Mouse (Mus musculus) C2C12 (cell line): ENCODE results near the gene Ltbp2.

Experiments
- CEBPB ChIP-seq: IDR thresholded peaks from one replicate; pipeline ENCODE4 v1.6.1; 2011; ENCODE audit warnings: low read depth, mild to moderate bottlenecking, control low read depth, moderate library complexity
- CTCF ChIP-seq: IDR thresholded peaks from one replicate; pipeline ENCODE4 v1.5.1; 2011; ENCODE audit not compliant: control insufficient read depth, insufficient read depth, insufficient read length
- MAX ChIP-seq: IDR thresholded peaks from one replicate; pipeline ENCODE4 v1.6.1; 2011; ENCODE audit warnings: mild to moderate bottlenecking, control low read depth
- MYOG ChIP-seq: IDR thresholded peaks from one replicate; pipeline ENCODE4 v1.6.1; 2011; ENCODE audit not compliant: control insufficient read depth, insufficient read length; ENCODE audit errors: extremely low read depth
- USF1 ChIP-seq: IDR thresholded peaks from one replicate; pipeline ENCODE4 v1.6.1; 2011; ENCODE audit warnings: low read depth, mild to moderate bottlenecking, control low read depth, moderate library complexity

- no peak for TF ChIP-seq CTCF
- peak; percentile 22 for TF ChIP-seq MAX
- TF ChIP-seq CEBPB, result peak; percentile 69
- no peak for TF ChIP-seq MYOG
- TF ChIP-seq USF1, result peak; percentile 20
These were observed 124.0 kb downstream of the Ltbp2 start for GRCm38 (mm10) chr12:84752131-84752977.
